Mouse (Mus musculus) stomach, postnatal 0 days (tissue): ENCODE results near the gene Acaca.

Source experiments
- CTCF ChIP-seq: IDR thresholded peaks from 2 replicates; pipeline ENCODE4 v1.5.1; 2016; ENCODE audit warnings: antibody characterized with exemption, low read depth, mild to moderate bottlenecking, moderate library complexity
- EP300 ChIP-seq: optimal IDR thresholded peaks from 2 replicates; pipeline ENCODE3; 2016; ENCODE audit warnings: antibody characterized with exemption

DNA sequence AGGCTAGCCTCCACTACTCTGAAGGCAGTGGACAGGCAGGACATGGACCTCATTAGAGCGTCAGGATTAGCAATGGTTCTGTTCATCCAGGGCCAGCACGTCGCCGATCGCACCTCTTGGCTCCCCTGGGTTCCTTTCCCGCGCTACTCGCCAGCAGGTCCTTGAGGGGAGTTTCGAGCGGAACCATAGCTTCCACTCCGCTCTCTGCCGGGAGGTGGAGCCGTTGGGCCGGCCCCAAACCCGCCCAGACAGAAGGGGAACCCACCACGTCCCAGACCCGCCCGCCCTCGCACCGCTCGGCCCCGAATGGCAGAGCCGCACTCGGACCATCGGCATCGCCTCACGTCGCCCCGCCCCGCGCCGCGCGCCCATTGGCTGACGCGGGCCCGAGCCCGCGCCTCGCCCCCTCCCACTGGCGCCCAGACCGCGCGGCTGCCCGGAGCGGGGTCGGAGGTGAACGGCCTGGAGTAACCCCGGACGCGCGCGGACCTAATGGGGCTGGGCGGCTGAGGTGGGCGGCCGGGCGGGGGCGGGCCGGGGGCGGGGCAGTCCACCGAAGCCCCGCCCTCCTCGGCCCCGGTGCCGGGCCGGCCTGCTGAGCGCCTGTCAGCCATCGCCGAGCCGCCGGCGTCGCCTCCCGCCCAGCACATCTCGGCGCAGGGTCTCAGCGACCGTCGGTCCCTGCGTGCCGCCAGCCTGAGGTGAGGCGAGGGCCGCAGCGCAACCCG, 49.9 kb downstream of the Acaca start:
- TF ChIP-seq CTCF (peak; percentile 79), EP300 (no peak)
